Mouse (Mus musculus): ENCODE measurements around the gene Specc1.

Specc1 gene

DNA sequence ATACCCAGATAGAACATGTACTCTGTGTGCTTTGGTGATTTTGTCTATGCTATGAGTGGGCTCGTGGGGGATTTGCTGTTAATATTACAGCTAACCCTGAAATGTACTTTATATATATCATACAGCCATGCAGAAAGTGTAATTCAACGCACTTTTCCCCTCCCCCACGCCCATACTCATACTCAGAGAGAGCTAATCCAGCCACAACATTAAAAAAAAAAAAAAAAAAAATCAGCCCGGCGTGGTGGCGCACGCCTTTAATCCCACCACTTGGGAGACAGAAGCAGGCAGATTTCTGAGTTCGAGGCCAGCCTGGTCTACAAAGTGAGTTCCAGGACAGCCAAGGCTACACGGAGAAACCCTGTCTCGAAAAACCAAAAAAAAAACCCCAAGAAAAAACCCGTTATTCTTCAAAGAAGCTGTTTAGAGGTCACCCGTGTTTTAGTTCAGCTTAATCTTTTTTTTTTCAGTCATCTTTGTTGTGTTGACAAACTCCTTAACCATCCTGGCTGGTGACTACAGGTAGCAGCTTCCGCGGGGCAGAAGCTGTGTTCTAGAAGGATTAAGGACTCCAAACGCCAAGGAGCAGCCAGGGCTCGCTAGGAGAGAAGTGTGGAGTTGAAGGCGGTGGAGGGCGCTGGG, 291.3 kb downstream of the Specc1 start:
- no peak for DNase-seq (ENCODE audit: low read depth)

DNA sequence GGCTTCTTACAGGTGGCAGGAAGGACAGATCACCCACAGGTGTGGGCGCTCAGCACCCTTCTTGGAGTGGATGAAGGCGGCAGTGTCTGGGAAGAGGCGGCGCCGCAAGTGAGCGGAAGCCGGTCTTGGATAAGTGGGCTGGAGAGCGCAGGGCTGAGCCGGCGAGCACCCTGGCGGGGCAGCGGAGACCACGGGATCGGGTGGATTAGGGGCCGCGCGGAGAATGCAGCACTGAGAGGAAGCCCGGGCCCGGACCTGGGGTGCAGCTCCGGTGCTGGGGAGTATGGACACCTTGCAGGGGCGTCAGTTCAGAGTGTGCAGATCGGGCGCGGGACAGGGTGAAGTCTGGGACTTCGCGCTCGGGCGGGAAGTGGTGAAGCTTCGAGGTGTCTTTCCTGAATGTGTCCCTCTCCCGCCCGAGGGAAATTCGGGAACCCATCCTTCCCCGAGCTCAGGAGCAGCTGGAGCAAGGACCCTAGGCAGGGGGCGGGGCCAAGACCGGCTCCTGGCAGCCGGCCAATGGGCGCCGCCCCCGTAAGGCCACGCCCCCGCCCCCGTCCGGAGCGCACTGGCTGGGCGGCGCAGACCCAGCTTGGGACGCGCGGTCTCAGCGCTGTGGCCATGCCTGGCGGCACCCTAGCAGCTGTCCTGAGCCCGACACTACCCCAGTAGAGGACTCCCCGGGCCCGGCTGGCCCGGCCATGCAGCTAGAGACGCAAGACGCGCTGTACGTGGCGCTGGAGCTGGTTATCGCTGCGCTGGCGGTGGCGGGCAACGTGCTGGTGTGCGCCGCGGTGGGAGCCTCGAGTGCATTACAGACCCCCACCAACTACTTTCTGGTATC, 292.1 kb downstream of the Specc1 start, which contains the start of gene Adora2b:
Adora2b (plus strand) TSS at position 584 of the 844 bp plus-strand sequence.
- no peak for DNase-seq (ENCODE audit: low read depth)

DNA sequence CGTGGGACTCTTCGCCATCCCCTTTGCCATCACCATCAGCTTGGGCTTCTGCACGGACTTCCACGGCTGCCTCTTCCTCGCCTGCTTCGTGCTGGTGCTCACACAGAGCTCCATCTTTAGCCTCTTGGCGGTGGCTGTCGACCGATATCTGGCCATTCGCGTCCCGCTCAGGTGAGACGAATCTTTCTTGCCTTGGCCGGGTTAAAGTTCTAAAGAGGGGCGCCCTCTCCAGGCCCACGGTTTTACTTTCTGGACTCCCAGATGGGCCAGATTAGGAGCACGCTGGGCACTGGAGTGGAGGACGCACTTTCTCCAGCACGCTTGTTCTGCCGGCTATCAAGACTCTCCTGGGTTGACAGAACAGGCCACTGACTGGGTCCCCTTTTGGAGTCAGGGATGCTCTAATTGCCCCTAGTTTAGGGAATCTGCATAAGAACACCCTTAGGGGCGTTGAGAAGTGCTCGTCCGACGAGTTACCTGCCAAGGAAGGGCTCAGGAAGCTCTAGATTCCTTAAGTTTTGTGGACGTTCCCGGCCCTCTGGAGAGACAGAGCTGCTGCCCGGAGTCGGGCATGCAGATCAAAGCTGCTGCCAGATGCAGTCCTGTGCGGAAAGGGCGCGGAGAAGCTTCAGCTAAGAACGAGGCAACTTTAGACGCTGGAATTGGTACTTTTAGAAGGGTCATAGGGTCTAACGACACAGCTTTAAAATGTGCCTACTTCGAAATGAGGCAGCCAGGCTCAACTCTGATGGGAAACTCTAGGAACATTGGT, 292.9 kb downstream of the Specc1 start:
- no peak for DNase-seq (ENCODE audit: low read depth)

DNA sequence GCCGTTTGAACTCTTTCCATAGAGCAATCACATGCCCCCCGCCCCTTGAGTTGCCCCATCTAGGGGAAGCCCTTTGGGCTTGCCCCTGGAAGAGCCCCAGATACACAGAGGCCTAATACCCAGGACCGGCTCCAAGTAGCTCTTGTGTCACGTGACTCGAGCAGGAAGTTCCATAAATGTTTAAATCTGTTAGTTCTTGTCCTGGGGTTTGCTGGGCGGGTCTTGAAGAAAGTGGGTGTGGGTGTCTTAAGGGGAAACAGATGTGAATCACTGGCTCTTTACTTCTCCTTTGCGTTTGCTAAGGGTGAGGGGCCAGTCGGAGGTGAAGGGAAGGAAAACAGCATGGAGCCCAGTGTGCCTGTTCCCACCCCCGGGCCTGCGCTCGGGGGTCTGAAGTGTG, 294.5 kb downstream of the Specc1 start:
- DNase-seq (ENCODE audit: low read depth) = no peak

DNA sequence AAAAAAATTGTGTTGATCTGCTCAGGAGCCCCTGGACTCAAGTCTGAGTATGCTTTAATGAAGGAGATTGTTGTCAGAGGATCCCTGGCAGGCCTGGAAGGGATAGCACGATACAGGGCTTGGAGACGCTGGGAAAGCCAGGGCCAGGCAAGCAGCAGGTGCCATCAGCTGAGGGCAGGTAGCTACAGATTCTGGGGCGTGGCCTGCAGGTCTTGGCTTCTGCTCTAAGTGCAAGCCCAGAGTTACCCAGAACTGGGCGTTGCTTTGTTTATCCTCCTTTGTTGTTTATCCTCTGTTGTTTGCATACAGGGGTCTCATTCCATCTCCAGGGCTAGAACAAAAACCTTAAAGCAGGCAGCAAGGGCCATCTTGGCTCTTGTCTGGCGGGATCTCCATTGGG, 296.8 kb downstream of the Specc1 start:
- no peak for DNase-seq (ENCODE audit: low read depth)

DNA sequence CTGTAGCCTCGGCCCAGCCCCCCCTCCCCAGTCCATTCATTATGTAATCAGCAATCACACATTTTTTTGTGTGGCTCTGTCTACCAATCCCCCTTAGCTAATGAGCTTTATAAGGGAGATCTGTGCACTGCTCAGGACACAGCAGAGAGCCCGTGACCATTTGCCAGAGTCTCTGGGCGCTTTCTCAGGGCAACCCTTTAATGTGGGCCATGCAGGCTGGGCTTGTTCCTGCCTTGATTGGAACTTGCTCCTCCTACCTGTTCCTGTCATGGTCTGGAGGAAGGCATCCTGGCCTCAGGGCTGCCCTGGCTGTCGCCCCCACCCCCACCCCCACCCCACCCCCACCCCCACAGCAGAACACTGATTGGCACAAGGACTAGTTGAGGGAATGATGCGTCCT, 302.7 kb downstream of the Specc1 start:
- DNase-seq (ENCODE audit: low read depth) = no peak

DNA sequence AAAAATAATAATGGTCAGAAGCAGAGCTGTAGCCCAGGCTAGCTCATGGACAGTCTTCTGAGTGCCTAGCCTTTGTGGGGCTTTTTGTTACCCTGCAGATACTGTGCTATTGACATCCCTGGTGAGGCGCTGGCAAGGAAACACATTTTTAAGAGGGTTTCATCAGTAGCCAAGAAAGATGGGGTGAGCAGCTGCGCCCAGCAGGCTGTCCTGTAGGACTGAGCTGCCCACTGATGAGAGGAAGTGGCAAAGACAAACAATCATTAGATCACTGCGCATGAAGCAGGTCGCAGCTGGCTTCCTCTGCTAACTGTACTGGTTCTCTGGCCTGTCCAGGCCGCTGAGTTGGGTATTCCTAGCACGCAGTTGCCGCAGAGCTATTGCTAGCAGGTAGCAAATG, 307.0 kb downstream of the Specc1 start:
- no peak for DNase-seq (ENCODE audit: low read depth)

DNA sequence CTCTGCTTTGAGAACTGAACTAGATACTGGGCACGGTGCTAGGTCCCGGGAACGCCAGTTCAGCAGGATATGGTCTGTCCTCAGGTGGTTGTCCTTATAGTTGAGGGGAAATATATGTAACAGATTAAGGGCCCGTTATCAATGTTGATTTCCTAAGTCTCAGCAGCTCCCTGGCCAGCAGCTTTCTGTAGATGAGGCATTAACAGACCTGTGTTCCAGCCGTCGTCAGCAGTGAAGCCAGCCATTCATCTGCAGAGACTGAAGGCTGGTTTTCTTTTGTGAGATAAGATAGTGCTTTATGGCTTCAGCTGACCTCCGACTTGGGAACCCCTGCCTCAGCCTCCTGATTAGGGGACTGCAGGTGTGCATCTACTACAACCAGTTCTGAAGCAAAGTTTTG, 307.5 kb downstream of the Specc1 start:
- no peak for DNase-seq (ENCODE audit: low read depth)

DNA sequence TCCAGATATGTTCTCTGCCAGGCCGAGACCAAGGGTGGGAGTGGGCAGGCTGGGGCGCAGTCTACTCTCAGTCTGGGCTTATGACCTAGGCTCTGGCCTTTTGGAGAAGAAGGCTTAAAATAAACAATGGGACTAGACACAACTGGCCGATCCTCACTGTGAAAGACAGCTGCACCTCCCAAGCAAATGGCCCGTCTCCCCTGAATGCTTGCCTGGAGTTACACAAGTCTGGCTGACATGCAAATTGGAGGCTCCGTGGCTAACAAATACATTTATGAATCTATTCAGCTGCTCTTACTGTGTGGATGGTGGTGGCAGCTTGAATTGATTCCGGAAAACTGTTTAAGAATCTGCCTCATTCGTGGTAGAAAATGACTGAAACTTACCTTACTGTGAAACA, 309.1 kb downstream of the Specc1 start:
- DNase-seq (ENCODE audit: low read depth) = no peak

DNA sequence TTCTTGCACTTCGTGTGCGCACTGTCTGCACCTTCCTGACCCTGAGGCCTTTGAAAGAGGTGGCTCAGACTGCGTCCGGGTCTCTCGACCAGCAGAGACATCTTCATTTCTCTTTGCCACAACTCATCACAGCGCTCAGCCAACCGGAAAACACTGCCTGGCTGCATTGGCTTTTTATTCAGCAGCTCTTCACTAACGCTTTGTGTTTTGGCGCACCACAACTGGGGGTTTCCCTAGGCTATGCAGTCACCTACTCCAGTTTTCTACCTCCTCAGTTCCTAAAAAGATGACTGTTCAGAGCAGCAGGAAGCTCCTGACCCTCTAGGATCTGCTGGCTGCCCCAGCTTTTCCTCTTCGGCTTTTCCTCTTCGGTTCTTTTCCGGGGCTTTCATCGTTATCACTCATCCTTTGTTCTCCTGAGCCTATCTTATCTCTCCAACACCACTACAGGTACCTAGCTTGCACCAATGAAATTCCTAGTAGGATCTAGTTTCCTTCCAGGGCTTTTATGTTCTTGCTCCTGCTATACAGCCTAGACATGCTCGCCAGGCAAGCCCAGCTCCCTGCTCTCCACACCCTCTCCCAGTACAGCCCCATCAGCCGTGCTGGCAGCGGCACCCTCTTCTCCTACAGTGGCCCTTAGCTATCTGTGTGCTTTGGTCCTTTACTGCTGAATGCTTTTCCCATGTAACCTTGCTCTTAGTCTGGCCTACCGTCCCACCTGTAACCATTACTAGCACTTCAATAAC, 310.1 kb downstream of the Specc1 start:
- no peak for DNase-seq (ENCODE audit: low read depth)

DNA sequence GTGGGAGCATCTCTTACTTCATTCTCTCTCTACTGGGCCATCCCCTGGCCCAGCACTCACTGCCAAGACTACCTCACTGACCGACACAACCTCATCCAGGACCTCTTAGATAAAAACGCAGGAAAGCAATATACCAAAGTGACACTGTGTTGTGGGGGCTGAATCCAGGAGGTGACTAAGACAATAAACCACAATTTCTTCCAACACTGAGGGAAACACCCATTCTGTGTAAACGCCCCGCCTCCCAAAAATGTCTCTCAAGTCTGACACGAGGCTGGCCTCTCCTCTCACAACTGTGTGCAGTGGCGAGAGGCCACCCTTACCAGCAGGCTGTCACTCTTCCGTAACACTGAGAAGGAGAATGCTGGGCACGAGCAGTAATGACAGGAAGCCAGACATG, 311.8 kb downstream of the Specc1 start:
- no peak for DNase-seq (ENCODE audit: low read depth)

DNA sequence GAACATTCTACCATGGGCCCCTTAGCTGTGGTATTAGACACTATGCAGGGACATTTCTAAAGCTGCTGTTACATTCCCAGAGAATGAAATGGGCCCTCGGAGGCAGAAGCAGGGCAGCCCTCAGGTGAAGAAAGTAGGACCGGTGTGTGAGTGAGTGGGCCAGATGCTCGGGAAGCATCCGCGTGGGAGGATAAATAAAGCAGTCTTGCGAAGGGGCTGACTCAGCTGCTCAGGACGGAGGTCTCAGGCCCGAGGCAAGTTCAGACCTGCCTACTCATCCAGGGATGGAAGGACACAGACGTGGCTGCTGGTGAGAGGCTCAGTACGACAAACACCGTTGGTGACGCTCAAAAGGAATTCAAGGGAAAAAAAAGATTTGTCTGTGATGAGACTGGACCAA, 312.5 kb downstream of the Specc1 start:
- DNase-seq (ENCODE audit: low read depth) = no peak

DNA sequence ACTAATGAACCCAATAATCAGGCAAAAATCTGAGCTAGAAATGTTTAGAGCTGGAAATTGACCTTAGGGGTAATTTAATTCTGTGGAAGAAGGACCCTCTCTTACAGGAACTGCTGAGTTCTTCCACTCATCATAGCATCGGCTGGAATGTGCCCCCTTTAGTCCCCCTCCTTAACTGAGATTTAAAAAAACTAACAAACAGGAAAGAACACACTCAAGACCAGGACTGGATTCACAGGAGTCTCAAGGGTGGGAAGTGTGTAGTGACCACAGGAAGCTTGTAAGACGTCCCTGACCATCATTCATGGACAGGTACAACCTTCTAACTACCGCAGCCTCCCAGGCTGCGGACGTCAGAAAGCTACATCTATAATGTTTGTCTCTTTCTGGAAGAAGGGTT, 314.3 kb downstream of the Specc1 start:
- no peak for DNase-seq (ENCODE audit: low read depth)
